Mouse (Mus musculus) C2C12 (cell line): ENCODE results near the gene En1.

Experiments used
- CEBPB ChIP-seq: IDR thresholded peaks from one replicate; pipeline ENCODE4 v1.6.1; 2011; ENCODE audit warnings: low read depth, mild to moderate bottlenecking, control low read depth, moderate library complexity
- CTCF ChIP-seq: IDR thresholded peaks from one replicate; pipeline ENCODE4 v1.5.1; 2011; ENCODE audit not compliant: control insufficient read depth, insufficient read depth, insufficient read length
- USF1 ChIP-seq: IDR thresholded peaks from one replicate; pipeline ENCODE4 v1.6.1; 2011; ENCODE audit warnings: low read depth, mild to moderate bottlenecking, control low read depth, moderate library complexity

DNA sequence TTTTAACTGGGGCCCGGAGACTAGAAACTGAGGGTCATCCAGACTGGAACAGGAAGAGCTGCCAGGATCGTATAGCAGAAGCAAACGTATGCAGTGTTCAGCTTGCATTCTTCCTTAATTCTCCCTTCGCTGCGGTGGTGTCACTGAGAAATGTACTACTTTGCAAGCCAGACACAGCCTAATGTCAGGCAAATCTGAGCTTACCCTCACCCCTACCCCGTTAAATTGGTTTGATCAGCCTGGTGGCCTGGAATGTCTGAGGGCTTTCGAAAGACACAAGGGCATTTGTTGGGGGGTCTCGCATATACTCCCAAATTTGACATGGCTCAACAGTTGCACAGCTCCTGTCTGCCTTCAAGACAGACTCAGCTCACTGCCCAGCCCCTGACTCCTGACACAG lies 47.9 kb downstream of the En1 start:
- TF ChIP-seq CEBPB, result no peak
- TF ChIP-seq CTCF, result no peak
- TF ChIP-seq USF1, result no peak
